Mouse (Mus musculus): ENCODE measurements around the gene Ddx54.

Gene Ddx54

DNA sequence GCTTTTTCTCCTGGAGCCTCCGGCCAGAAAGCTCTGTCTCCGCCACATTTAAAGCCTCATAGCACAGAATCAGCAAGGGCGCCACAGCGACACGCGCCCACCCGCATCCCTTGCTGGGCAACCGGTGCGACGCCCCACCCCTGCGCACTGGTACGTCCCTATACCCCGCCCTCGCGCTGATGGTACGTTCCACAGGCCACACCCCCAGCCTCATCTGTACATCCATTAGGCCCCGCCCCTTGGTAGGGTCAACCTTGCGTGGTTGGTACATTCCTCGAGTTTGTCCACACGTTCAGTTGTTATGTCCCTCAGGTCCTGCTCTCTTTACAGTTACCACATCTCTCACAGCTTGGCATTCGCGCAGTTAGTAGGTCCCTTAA, at the start of gene Ddx54, which contains the start of gene Rita1:
Gene Ddx54, plus strand, starts transcription at position 298 of the 380 bp plus-strand sequence.
Gene Rita1, minus strand, starts transcription at position 148 of the 380 bp plus-strand sequence.
- peak; percentile 98 for DNase-seq

DNA sequence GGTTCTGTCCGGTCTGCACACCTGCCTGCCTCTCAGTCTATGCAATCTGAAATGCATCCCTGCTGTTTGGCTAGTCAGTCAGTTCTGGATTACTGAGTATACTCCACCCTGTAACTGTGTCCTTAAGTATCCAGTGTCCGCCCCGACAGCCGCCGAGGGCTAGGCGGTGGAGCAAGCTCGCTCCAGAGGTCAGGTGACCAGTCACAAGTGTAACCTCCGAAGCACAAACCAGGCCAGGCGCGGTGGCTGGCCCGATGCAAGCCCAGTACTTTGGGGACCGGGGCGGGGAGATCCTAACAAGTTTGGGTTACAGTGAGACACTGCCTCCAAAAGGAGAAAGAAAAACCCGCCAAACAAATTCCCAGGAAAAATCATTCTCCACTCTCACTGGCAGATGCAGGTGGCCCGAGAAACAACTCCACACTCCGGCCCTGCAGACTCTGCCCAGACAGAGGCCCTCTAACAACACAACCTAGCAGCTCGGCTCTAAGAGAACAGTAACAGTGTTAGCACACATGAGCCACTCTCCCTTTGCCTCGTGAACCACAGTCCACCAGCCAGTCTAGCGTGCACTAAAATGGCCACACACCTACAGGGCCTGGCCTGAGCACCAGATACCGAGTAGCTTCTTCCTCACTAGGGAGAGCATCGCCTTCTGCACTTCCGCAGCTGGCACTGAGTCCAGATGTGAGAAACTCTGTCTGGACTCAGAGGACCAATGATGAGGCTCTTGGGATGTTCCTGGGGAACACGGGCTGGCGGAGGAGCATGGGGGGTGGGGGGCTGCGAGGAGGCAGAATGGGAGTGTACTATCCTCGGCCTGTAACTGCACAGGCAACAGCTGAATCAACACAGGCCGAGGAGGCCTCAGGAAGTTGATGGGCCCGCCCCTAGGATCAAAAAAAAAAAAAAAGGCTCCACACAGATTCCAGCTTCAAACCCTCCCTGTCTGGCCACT, 49.3 kb upstream of the Ddx54 start:
- DNase-seq = no peak

DNA sequence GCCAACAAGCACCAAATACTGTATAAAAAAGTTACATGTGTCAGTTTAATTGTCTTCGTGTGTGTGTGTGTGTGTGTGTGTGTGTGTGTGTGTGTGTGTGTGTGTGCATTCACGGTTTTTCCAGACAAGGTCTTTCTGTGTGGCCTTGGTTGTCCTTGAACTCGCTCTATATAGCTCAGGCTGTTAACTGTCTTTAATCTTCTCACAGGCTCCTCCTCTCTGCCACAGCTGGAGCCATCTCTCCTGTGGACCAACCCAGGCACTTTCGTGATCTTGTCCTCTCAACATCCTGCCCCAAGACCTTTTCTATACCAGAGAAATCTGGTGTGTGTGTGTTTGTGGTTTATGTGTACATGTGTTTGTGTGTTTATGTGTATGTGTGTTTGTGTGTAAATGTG, 48.6 kb upstream of the Ddx54 start:
- no peak for DNase-seq

DNA sequence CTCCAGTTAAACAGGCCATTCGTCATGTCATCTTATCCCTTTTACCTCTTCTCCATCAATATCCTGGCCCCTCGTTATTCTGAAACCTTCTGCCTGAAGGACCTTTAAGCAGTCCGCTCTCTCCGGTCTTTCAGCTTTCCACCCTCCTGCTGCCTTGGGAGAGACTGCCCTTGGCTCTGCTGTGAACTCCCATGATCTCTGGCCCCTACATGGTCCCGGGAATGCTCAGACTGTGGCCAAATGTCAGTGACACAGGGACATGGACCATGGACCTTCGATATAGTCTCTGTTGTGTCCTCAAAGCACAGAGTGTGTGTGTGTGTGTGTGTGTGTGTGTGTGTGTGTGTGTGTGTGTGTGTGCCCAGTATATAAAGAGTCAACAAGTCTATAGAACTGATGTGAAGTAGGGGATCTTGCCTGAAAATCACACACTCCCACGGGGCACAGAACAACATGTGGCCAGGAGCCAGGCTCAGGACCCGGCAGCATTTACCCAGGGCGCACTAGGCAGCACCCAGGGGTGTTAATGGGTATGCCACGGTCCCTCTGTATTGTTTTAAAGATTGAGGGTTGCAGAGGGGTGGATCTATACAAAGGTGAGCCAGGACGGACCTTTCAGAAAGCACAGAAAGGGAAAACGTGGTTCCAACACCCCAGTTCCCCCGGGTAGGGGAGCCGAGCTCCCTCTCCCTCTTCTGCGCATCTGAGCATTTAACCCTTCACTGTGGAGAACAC, 47.2 kb upstream of the Ddx54 start:
- DNase-seq = no peak

DNA sequence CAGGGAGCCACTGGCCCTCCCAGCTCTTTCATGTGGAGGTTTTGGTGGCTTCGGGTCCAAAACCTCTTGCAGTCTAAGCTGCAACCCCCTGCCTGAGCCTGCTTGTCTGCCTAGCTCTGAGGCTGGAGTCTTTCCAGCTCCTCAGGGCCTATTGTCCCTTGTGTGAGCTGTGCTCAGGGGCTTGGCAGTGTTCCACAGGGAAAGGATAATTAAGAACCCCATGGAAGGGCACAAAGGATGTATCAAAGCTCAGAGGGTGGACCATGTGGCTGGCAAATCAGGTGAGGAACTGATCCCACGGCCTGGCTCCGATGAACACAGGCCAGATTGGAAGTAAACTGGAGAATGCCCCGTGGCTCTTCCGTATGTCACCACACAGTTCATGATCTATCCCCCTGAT, 46.4 kb upstream of the Ddx54 start:
- DNase-seq = no peak

DNA sequence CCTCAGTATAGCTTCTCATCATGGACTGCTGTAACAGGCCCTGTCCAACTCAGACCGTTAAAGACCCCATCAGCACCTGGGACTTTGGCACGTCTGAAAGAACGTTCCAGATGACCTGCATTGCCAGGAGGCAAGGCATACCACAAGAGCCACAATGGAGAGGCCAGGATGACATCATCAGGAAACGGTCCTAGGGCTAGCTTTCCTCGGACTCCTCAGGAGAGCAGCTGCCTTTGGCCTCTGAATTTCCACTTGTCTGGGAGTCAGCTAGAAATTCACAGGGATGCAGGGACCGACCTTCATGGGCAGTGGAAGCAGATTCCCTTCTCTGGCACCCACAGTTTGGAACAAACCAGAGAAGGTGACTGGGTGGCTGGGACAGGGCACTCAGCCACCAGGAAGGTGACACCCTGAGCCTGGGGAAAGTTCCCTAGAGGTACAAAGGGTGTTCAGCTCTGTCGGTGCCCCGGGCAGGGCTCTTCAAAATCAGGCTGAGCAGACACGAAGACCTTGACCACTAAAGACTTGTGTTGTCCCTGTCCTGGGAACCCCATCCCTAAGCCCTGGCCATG, 45.8 kb upstream of the Ddx54 start:
- no peak for DNase-seq

DNA sequence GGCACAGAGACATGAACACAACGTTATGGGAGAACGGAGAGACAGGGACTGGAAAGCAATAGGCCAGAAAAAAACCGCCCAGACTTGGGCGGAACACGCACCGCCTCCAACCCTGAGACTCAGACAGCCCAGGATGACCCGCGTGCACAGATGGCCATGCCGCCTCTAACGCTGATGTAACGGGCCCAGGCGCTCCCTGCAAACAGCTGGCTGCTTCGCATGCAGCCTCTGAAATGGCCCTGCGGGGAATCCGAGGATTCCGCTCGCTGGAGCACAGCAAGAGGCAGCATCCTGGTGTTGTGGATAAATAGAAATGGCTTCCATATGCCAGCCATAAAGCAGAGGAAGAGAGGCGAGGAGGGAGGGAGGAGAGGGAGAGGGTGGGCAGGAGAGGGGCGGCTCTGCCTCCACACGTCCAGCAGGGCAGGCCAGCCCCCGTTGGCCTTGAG, 45.3 kb upstream of the Ddx54 start:
- DNase-seq = peak; percentile 49

DNA sequence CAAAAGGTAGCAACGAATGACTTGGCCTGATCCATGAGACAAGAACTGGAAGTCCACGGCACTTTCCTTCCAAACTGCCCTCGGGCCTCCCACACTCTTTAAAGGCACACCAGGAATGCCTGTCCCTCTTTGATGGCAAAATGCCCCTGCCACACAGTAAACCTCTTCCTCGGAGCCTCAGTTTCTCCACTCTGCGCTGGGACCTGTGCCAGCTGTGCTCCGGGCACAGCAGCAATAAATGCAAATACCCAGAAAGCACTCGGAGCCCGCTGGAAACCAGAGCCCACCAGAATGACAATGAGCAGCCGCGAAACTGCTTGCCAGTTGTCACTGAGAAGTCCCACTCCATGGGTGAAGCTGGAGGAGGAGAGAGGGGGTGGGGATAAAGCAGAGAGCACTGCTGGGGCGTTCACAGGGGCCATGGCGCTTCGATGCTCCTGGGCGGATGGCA, 44.8 kb upstream of the Ddx54 start:
- peak; percentile 39 for DNase-seq

DNA sequence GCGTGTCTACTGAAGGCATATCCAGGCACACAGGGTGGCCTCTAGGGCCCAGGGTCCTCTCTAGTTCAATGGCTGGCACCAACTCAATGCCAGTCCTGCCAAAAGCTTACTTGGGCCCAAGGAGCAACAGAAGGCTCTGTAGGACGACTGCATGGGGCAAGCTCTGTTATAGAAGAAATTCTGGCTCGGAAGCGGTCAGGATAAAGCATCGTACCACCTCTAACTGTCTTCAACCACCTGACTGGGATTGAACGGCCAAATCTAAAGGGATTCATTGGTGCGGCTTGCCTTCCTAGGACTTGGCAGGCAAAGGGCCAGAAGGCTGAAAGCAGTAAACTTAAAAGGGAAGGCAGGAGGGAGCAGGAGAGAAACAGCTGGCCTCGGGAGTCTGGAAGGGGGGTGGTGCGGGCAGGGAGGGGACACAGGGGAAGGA, 44.2 kb upstream of the Ddx54 start:
- DNase-seq = no peak

DNA sequence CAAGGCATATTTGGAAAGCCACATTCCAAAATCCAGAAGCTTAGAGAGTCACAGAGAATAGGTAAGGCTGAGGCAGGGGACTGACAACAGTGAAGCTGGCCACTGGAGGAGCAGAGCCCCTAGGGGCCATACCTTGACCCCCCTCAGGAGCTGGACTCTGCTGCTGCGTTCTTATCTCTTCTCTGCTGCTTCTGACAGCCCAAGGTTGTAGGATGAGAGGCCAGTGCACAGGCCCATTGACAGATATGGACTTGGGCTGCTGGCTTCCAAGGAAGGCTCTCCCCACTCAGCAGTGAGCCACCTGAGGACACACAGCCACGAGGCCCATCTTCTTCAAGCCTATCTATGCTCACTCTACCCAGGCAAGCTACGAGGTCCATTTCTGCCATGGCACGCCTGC, 43.6 kb upstream of the Ddx54 start:
- no peak for DNase-seq

DNA sequence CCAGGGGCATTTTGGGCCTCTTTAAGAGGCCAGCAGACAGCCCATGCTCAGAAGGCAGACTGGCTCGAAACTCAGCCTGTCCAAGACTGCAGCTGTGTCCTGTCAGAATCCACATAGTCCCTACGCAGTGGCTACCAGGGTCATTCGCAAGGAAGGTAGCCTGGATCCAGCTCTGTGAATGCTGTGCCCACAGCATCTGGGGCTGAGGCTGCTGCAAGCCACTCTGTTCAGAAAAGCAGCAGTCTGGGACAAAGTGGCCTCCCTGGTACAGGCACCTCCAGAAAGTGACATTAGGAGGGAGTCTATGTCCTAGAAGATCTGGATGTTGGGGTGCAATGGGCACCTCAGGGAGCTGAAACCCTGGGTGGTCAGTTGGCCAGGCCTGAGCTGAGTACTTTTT, 42.7 kb upstream of the Ddx54 start:
- no peak for DNase-seq

DNA sequence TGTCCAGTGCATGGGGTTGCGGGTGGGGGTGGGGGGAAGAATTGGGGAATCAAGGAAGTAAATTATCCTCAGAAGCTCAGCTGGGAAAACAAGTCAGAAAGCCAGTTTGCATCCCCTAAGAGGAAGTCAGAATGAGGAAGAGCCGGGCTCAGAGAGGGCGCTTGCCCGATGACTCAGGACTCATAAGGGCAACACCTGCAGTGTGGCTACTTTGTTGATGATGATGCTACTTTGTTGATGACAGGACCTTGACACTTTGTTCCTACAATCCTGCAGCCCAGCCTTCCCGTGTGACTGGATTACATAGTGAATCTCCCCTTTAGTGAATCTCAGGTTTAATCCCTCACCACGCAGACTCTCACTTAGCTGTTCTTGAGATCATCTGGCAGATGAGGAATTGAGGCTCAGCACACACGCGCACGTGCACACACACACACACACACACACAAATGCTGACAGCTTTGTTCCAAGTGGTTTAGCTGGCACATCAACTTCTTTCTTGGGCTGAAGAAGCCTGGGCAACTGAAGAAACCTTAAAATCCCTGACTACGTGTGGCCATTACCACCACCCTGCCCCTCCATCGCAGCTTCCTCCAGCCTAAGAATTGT, 42.1 kb upstream of the Ddx54 start:
- DNase-seq = no peak

DNA sequence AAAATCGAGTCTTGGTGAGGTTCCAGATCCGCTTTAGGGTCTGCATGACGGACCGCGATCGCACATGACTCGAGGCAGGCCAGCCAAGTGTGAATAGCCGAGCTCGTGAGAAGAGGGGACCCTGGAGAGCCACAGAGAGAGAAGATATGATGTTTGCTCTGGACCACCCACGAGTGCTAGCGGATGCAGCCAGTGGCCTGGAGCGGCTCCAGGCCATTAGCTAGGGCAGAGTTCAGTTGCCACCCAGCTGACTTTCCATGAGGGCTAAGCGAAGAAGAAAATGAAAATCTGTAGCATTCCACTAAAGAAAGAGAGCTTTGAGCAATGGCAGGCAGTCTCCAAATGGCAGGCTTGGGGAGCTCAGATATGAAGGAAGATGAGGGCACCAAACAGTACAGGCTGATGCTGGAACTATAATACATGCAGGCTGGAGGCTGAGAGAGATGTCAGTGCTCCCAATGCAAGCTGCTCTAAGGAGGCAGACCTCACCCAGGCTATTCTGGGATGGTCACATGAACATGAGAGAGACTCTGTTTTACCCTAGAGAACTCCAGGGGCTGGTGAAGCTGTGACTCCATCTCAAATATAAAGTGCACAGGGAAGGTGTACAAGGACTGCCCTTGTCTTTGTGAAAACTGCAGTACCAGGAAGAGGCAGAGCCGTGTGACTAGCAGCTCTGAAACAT, 41.3 kb upstream of the Ddx54 start:
- no peak for DNase-seq

DNA sequence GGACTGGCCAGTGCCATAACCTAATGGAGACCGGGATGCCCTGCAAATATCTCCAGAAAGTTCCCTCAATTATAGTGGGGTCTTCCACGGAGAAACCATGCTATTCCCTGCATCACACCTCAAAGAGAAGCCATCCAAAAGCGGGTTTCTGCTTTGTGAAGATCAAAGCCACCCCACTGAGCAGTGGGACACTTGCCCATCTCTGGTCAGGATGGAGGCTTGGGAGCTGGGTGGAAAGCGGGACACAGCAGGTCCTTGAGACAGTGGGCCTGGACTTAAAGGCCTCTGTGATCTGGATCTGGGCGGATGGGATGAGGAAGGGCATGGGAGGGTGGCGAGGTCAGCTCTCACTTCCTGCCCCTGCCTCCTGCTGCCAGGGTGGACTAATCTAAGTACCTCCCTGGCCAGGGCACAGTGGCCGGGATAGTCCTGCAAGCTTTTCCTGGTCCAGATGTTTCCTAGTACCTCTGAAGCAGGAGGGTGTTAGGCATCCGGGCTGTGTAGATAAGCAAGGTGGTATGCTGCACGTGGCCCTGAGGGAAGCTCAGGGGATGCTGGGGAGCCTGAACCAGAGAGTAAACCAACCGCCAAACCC, 38.0 kb upstream of the Ddx54 start:
- DNase-seq = no peak

DNA sequence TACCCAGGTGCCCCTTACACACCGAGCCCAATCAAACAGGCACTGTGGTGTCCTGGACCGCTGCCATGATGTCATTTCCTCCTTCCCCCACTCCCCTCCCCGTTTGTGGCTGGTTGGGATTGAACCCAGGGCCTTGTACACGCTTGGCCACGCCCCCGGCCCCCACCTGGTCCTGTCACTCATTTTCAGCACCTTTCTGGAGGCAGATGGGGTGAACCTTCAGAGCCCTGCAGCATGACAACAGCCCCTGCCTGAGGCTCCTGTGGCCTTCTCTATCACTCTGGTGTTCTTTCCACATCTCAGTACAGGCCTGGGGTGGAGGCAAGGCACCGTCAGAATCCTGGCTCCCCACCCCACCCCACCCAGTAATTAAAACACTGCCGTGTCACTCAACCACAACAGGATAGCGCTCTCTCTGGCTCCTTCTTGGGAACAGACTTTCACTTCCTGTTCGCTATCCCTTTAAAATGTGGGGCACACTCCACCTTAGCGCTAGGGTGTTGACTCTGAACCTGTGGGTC, 35.7 kb upstream of the Ddx54 start:
- no peak for DNase-seq

DNA sequence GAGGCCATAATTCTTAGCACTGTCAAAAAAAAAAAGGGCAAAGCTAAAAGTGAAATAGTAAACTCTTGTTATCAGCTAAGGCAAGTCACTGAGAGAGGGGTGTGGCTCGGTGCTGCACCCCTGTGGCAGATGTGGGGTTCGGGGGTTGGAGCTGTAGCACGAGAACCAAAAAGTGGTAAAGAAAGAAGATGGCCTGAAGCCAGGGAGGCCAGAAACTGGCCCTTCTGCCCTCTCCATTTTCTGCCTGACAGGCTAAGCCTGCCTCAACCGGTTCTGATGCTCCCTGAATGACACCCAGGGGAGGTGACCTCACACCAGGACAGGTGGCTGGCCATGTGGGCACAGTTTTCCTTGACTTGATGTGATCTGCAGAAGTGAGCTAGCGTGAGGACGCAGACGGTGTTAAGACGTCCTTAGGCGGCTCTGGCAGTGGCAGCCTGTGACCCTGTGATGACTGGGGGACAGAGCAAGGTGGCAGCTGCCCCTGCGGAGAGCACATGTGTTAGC, 34.6 kb upstream of the Ddx54 start:
- DNase-seq = no peak

DNA sequence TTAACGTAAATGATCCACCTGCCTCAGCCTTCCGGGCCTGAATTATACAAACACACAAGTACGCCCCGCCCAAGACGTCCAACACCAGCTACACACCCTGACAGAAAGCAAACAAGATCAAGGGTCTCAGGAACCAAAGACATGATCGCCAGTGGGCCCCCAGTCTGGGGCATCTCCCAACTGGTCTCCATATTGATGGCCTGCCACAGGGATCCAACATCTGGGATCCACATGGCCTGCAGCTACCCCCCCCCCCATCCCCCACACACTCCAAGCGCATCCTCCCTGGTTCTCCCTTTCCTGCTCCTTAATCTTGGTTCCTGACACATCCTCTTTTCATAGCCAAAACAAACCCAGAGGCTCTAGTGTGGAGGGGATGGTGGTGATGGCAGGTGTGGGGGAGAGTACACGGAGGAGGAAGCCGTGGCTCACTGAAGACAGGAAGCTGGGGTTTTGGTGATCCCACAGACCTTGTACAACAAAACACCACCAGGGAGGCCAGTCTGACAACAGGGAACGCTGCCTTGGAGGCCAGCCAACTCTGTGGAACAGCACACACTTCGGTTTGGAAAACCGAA, 33.9 kb upstream of the Ddx54 start:
- no peak for DNase-seq

DNA sequence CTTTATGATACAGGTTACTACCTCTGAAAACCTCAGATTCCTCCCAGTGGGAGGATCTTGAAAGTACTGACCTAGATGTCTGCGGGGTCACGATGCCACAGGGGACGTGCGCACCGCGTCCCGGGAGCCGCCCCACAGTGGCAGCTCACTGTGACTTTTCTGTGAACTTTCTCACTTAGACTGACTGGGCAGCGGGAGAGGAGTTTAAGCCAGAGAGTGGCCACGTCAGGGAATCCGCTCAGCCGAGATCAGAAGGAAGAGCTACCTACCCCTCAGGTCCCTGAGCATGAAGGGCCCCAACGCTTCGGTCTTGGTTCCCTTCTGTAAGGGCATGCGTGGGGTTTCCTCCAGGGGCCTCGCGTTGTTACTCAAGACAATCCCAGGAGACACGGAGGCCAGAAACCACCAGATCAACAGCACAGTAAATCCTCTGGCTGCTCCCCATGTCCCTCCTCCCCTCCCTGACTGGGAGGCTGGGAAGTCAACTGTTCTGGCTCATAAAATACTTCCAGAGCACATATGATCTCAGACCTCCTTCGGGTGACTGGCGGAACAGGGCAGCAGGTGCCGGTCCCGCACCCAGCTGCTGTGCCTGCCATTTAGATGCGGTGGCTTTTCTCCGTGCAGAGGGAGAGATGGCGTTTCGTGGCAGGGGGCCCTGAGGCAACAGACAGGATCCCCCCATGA, 33.2 kb upstream of the Ddx54 start:
- DNase-seq = no peak

DNA sequence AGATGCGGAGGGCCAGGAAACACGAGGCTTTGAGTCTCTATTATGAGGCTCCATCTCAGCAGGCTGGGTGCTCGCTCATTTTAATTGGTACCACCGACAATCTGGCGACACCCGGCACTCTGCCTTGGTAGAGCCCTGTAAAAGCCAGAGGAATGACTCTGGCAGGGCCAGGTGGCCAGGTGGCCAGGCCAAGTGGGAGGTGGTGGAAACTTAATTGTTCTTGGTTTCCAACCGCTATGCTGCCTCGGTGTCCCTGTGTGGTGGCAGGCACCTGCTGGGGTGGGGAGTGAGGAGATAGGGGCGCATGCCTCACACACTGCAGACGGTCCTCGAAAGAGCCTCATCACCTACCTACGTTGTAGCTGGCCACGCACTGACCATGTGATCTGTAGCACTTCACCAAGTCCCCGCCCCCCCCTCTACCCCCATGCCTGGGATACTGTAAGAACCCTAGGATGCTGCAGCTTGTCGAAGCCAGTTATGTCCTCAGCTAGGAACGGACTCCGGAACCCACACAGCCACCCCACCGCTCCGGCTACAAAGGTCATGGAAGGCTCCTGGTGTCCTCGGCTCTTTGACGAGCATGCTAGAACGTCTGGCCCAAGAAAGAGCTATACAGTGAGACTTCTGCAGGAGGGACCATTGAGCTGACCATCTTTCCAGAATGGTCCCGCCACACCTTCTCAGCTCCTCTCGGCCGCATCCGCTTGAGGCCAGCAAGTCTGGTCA, 32.5 kb upstream of the Ddx54 start:
- no peak for DNase-seq

DNA sequence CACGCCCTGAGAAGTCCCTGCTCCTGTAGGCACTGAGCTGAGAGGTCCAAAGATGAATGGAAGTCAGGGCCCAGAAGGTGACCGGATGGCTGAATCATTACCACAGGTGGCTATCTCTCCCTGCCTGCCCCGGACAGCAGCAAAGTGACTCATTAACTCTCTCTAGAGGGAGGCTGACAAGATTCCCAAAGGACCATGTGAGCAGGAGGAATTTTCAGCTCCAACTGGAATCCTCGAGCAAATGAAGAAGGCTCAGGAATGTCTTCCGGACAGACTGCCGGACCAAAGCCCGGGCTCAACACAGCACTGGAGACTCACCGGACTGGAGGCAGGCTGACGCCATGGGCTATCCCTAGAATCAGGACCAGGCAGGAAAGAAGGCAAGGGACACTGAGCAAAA, 30.5 kb upstream of the Ddx54 start:
- DNase-seq = no peak

All from right cerebral cortex, postnatal 25 days (tissue).